Mouse (Mus musculus): ENCODE results near the gene Srsf12.

DNA sequence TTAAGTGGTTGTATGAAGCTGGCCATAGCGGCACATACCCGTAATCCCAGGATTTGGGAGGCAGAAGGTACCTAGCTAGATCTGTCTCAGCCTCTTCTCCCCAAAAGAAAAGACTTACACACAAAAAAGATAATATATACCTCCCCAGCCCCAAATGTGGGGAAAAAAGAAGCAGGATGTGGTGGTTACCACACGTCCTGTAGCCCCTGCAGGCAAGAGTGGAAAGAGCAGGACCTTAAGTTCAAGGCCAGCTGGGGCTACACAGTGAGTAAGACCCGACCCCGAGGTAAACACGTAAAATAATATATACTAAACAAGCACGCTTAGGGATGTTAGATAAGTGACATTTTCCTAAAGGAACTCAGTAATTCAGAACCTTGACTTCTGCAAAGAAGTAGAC, 18.4 kb downstream of the Srsf12 start:
- TF ChIP-seq CTCF (IDR thresholded peaks at IDR 0.05; ENCODE audit: extremely low read depth, insufficient read length, insufficient replicate concordance, low read depth, low read length) (no peak), POLR2A (IDR thresholded peaks at IDR 0.05; ENCODE audit: low read depth, low read length) (no peak)
